Mouse (Mus musculus): ENCODE results near the gene Lhx5. TPM values are rescaled to one million over a fixed set of nuclear protein-coding genes. Genes with fewer than 3 reads are reported as not detected.
A peak's percentile ranks its signal among the peaks of the same experiment; 100 is the strongest.

The Lhx5 gene
- polyA plus RNA-seq, 1 experiment from 2014 or later = 0.11 TPM

- Histone ChIP-seq H3K4me3 (ENCODE audit: low read depth, low read length) (no peak overlapping the region), H3K4me2 (no peak overlapping the region), H3K36me3 (ENCODE audit: control insufficient read depth, insufficient read depth, low read length) (no peaks in the 10 kb centered on the region), H3K27ac (ENCODE audit: low read depth, low read length) (no peak overlapping the region), H3K9me3 (replicated peaks; ENCODE audit: control insufficient read depth, low read length) (no peaks in the 10 kb centered on the region; the same call in 1 of the 2 replicates), H3K9ac (ENCODE audit: low read depth, low read length) (no peak overlapping the region), H3K27me3 (ENCODE audit: control insufficient read depth, insufficient read depth, low read length) (peaks cover 22% of the 10 kb centered on the region), H3K4me1 (ENCODE audit: control insufficient read depth, insufficient read depth, low read length) (peaks cover 3% of the 10 kb centered on the region)
- WGBS (ENCODE audit: insufficient replicate concordance) = 38% methylated on average over 5 of the region's 5 CpGs
- no peak for ATAC-seq (replicated peaks; ENCODE audit: insufficient number of reproducible peaks, low FRiP score, low TSS enrichment)
These were observed 33.6 kb downstream of the Lhx5 start for GRCm38 (mm10) chr5:120465062-120465461.

GRCm38 (mm10) chr5:120465860-120466259 is 34.4 kb downstream of the Lhx5 start:
- no peak overlapping the region for H3K9ac ChIP-seq (ENCODE audit: low read depth, low read length)
- peaks cover 3% of the 10 kb centered on the region for H3K4me1 ChIP-seq (ENCODE audit: control insufficient read depth, insufficient read depth, low read length)
- no peak overlapping the region for H3K27ac ChIP-seq (ENCODE audit: low read depth, low read length)
- no peaks in the 10 kb centered on the region for H3K36me3 ChIP-seq (ENCODE audit: control insufficient read depth, insufficient read depth, low read length)
- H3K4me3 ChIP-seq (ENCODE audit: low read depth, low read length) = no peak overlapping the region
- ATAC-seq (replicated peaks; ENCODE audit: insufficient number of reproducible peaks, low FRiP score, low TSS enrichment) = no peak
- H3K4me2 ChIP-seq = no peak overlapping the region
- H3K9me3 ChIP-seq (replicated peaks; ENCODE audit: control insufficient read depth, low read length) = no peaks in the 10 kb centered on the region; the same call in 1 of the 2 replicates
- peaks cover 21% of the 10 kb centered on the region for H3K27me3 ChIP-seq (ENCODE audit: control insufficient read depth, insufficient read depth, low read length)
- WGBS (ENCODE audit: insufficient replicate concordance) = 58% methylated on average over 6 of the region's 6 CpGs

GRCm38 (mm10) chr5:120467026-120467425 is 35.5 kb downstream of the Lhx5 start:
- Histone ChIP-seq H3K9me3 (replicated peaks; ENCODE audit: control insufficient read depth, low read length) (no peaks in the 10 kb centered on the region; the same call in 1 of the 2 replicates), H3K36me3 (ENCODE audit: control insufficient read depth, insufficient read depth, low read length) (no peaks in the 10 kb centered on the region), H3K4me1 (ENCODE audit: control insufficient read depth, insufficient read depth, low read length) (peaks cover 3% of the 10 kb centered on the region; the same call in 1 of the 2 replicates), H3K4me2 (peak overlapping the region; percentile 47), H3K4me3 (ENCODE audit: low read depth, low read length) (peak overlapping the region; percentile 35), H3K27ac (ENCODE audit: low read depth, low read length) (no peak overlapping the region), H3K9ac (ENCODE audit: low read depth, low read length) (peak overlapping the region; percentile 56; the same call in 1 of the 2 replicates), H3K27me3 (ENCODE audit: control insufficient read depth, insufficient read depth, low read length) (peaks cover 13% of the 10 kb centered on the region)
- no peak for ATAC-seq (replicated peaks; ENCODE audit: insufficient number of reproducible peaks, low FRiP score, low TSS enrichment)
- 6% methylated on average over 4 of the region's 4 CpGs for WGBS (ENCODE audit: insufficient replicate concordance)

- H3K36me3 ChIP-seq (ENCODE audit: control insufficient read depth, insufficient read depth, low read length) = no peaks in the 10 kb centered on the region
- H3K9me3 ChIP-seq (replicated peaks; ENCODE audit: control insufficient read depth, low read length) = no peaks in the 10 kb centered on the region; the same call in 1 of the 2 replicates
- no peak overlapping the region for H3K4me3 ChIP-seq (ENCODE audit: low read depth, low read length)
- 0 out of 2 replicates have a peak, but pooled peaks cover 3% of the 10 kb centered on the region for H3K27me3 ChIP-seq (ENCODE audit: control insufficient read depth, insufficient read depth, low read length)
- 65% methylated on average over 5 of the region's 5 CpGs for WGBS (ENCODE audit: insufficient replicate concordance)
- no peak for ATAC-seq (replicated peaks; ENCODE audit: insufficient number of reproducible peaks, low FRiP score, low TSS enrichment)
- no peak overlapping the region for H3K9ac ChIP-seq (ENCODE audit: low read depth, low read length)
- H3K27ac ChIP-seq (ENCODE audit: low read depth, low read length) = no peak overlapping the region
- no peak overlapping the region for H3K4me2 ChIP-seq
- H3K4me1 ChIP-seq (ENCODE audit: control insufficient read depth, insufficient read depth, low read length) = peaks cover 3% of the 10 kb centered on the region; the same call in 1 of the 2 replicates
These were observed 36.8 kb downstream of the Lhx5 start for GRCm38 (mm10) chr5:120468336-120468735.

GRCm38 (mm10) chr5:120468830-120469229 is 37.3 kb downstream of the Lhx5 start:
- no peaks in the 10 kb centered on the region for H3K27me3 ChIP-seq (ENCODE audit: control insufficient read depth, insufficient read depth, low read length)
- H3K4me1 ChIP-seq (ENCODE audit: control insufficient read depth, insufficient read depth, low read length) = peaks cover 3% of the 10 kb centered on the region; the same call in 1 of the 2 replicates
- no peak overlapping the region for H3K9ac ChIP-seq (ENCODE audit: low read depth, low read length)
- H3K4me2 ChIP-seq = no peak overlapping the region
- H3K36me3 ChIP-seq (ENCODE audit: control insufficient read depth, insufficient read depth, low read length) = no peaks in the 10 kb centered on the region
- H3K9me3 ChIP-seq (replicated peaks; ENCODE audit: control insufficient read depth, low read length) = no peaks in the 10 kb centered on the region; the same call in 1 of the 2 replicates
- H3K27ac ChIP-seq (ENCODE audit: low read depth, low read length) = no peak overlapping the region
- 80% methylated on average over 6 of the region's 6 CpGs for WGBS (ENCODE audit: insufficient replicate concordance)
- H3K4me3 ChIP-seq (ENCODE audit: low read depth, low read length) = no peak overlapping the region
- ATAC-seq (replicated peaks; ENCODE audit: insufficient number of reproducible peaks, low FRiP score, low TSS enrichment) = no peak

GRCm38 (mm10) chr5:120471538-120471937 is 40.0 kb downstream of the Lhx5 start:
- Histone ChIP-seq H3K36me3 (ENCODE audit: control insufficient read depth, insufficient read depth, low read length) (no peaks in the 10 kb centered on the region), H3K27me3 (ENCODE audit: control insufficient read depth, insufficient read depth, low read length) (no peaks in the 10 kb centered on the region), H3K9me3 (replicated peaks; ENCODE audit: control insufficient read depth, low read length) (no peaks in the 10 kb centered on the region), H3K4me3 (ENCODE audit: low read depth, low read length) (no peak overlapping the region), H3K4me1 (ENCODE audit: control insufficient read depth, insufficient read depth, low read length) (peaks cover 9% of the 10 kb centered on the region), H3K27ac (ENCODE audit: low read depth, low read length) (no peak overlapping the region), H3K9ac (ENCODE audit: low read depth, low read length) (no peak overlapping the region), H3K4me2 (no peak overlapping the region)
- ATAC-seq (replicated peaks; ENCODE audit: insufficient number of reproducible peaks, low FRiP score, low TSS enrichment) = no peak
- whole genome bisulfite sequencing (ENCODE audit: insufficient replicate concordance) = 52% methylated on average over 4 of the region's 4 CpGs

GRCm38 (mm10) chr5:120472770-120473169 is 41.3 kb downstream of the Lhx5 start, which contains the start of gene Sdsl:
TSS of gene Sdsl (minus strand) at chr5:120472810.
- Histone ChIP-seq H3K27me3 (ENCODE audit: control insufficient read depth, insufficient read depth, low read length) (no peaks in the 10 kb centered on the region), H3K4me3 (ENCODE audit: low read depth, low read length) (no peak within 1 kb of the TSS), H3K9ac (ENCODE audit: low read depth, low read length) (no peak within 1 kb of the TSS), H3K9me3 (replicated peaks; ENCODE audit: control insufficient read depth, low read length) (no peaks in the 10 kb centered on the region), H3K4me2 (no peak within 1 kb of the TSS), H3K36me3 (ENCODE audit: control insufficient read depth, insufficient read depth, low read length) (no peaks in the 10 kb centered on the region), H3K27ac (ENCODE audit: low read depth, low read length) (no peak within 1 kb of the TSS), H3K4me1 (ENCODE audit: control insufficient read depth, insufficient read depth, low read length) (peaks cover 6% of the 10 kb centered on the region)
- 64% methylated on average over 8 of the region's 8 CpGs for WGBS (ENCODE audit: insufficient replicate concordance)
- ATAC-seq (replicated peaks; ENCODE audit: insufficient number of reproducible peaks, low FRiP score, low TSS enrichment) = no peak

- H3K27ac ChIP-seq (ENCODE audit: low read depth, low read length) = no peak overlapping the region
- WGBS (ENCODE audit: insufficient replicate concordance) = 86% methylated on average over 2 of the region's 2 CpGs
- H3K4me3 ChIP-seq (ENCODE audit: low read depth, low read length) = no peak overlapping the region
- no peak for ATAC-seq (replicated peaks; ENCODE audit: insufficient number of reproducible peaks, low FRiP score, low TSS enrichment)
- H3K27me3 ChIP-seq (ENCODE audit: control insufficient read depth, insufficient read depth, low read length) = no peaks in the 10 kb centered on the region; the same call in 1 of the 2 replicates
- H3K4me1 ChIP-seq (ENCODE audit: control insufficient read depth, insufficient read depth, low read length) = peaks cover 6% of the 10 kb centered on the region
- no peak overlapping the region for H3K9ac ChIP-seq (ENCODE audit: low read depth, low read length)
- no peak overlapping the region for H3K4me2 ChIP-seq
- no peaks in the 10 kb centered on the region for H3K9me3 ChIP-seq (replicated peaks; ENCODE audit: control insufficient read depth, low read length)
- H3K36me3 ChIP-seq (ENCODE audit: control insufficient read depth, insufficient read depth, low read length) = no peaks in the 10 kb centered on the region
These were observed 41.9 kb downstream of the Lhx5 start for GRCm38 (mm10) chr5:120473361-120473760.

GRCm38 (mm10) chr5:120475861-120476260 is 44.4 kb downstream of the Lhx5 start:
- WGBS (ENCODE audit: insufficient replicate concordance) = 45% methylated on average over 8 of the region's 8 CpGs
- Histone ChIP-seq H3K9ac (ENCODE audit: low read depth, low read length) (no peak overlapping the region), H3K27ac (ENCODE audit: low read depth, low read length) (no peak overlapping the region), H3K9me3 (replicated peaks; ENCODE audit: control insufficient read depth, low read length) (no peaks in the 10 kb centered on the region), H3K4me1 (ENCODE audit: control insufficient read depth, insufficient read depth, low read length) (peaks cover 6% of the 10 kb centered on the region), H3K4me3 (ENCODE audit: low read depth, low read length) (no peak overlapping the region), H3K27me3 (ENCODE audit: control insufficient read depth, insufficient read depth, low read length) (no peaks in the 10 kb centered on the region; the same call in 1 of the 2 replicates), H3K4me2 (peak overlapping the region; percentile 33; the same call in 1 of the 2 replicates), H3K36me3 (ENCODE audit: control insufficient read depth, insufficient read depth, low read length) (no peaks in the 10 kb centered on the region)
- no peak for ATAC-seq (replicated peaks; ENCODE audit: insufficient number of reproducible peaks, low FRiP score, low TSS enrichment)

All from heart, embryonic 11.5 days (tissue).